Mouse (Mus musculus): ENCODE data around the gene Aplp2.
A peak's percentile ranks its signal among the peaks of the same experiment; 100 is the strongest.

The Aplp2 gene

GRCm38 (mm10) chr9:31223475-31223874 lies 11.9 kb upstream of the Aplp2 start:
- DNase-seq = no peak

- no peak for DNase-seq
Measured at GRCm38 (mm10) chr9:31221170-31221569, 9.6 kb upstream of the Aplp2 start.

GRCm38 (mm10) chr9:31217631-31218380 lies 6.2 kb upstream of the Aplp2 start:
- DNase-seq = peak; percentile 22

- DNase-seq = peak; percentile 33
Measured at GRCm38 (mm10) chr9:31212500-31213008, 939 bp upstream of the Aplp2 start.

GRCm38 (mm10) chr9:31210749-31211689 lies 596 bp downstream of the Aplp2 start:
- peak; percentile 60 for DNase-seq

GRCm38 (mm10) chr9:31210163-31210562 lies 1.5 kb downstream of the Aplp2 start:
- no peak for DNase-seq

- DNase-seq = no peak
Measured at GRCm38 (mm10) chr9:31209502-31209901, 2.1 kb downstream of the Aplp2 start.

- no peak for DNase-seq
Measured at GRCm38 (mm10) chr9:31207732-31208131, 3.9 kb downstream of the Aplp2 start.

GRCm38 (mm10) chr9:31204722-31205121 lies 6.9 kb downstream of the Aplp2 start:
- peak; percentile 31 for DNase-seq

GRCm38 (mm10) chr9:31203571-31204210 lies 7.9 kb downstream of the Aplp2 start:
- DNase-seq = no peak

GRCm38 (mm10) chr9:31203068-31203467 lies 8.5 kb downstream of the Aplp2 start:
- DNase-seq = no peak

GRCm38 (mm10) chr9:31198614-31199013 lies 13.0 kb downstream of the Aplp2 start:
- no peak for DNase-seq

GRCm38 (mm10) chr9:31197782-31198181 lies 13.8 kb downstream of the Aplp2 start:
- no peak for DNase-seq

- no peak for DNase-seq
Measured at GRCm38 (mm10) chr9:31196742-31197141, 14.9 kb downstream of the Aplp2 start.

- no peak for DNase-seq
Measured at GRCm38 (mm10) chr9:31195573-31195972, 16.0 kb downstream of the Aplp2 start.

- DNase-seq = no peak
Measured at GRCm38 (mm10) chr9:31192378-31192777, 19.2 kb downstream of the Aplp2 start.

GRCm38 (mm10) chr9:31191543-31191942 lies 20.1 kb downstream of the Aplp2 start:
- no peak for DNase-seq

- DNase-seq = no peak
Measured at GRCm38 (mm10) chr9:31189194-31189593, 22.4 kb downstream of the Aplp2 start.

- DNase-seq = no peak
Measured at GRCm38 (mm10) chr9:31184439-31184838, 27.2 kb downstream of the Aplp2 start.

- DNase-seq = no peak
Measured at GRCm38 (mm10) chr9:31183061-31183460, 28.6 kb downstream of the Aplp2 start.

GRCm38 (mm10) chr9:31181291-31182085 lies 30.1 kb downstream of the Aplp2 start:
- DNase-seq = no peak

- no peak for DNase-seq
Measured at GRCm38 (mm10) chr9:31177692-31178091, 33.9 kb downstream of the Aplp2 start.

Data from kidney, adult 9 months (tissue).